Mouse (Mus musculus) embryonic fibroblast, embryonic 13.5 days (primary cell): ENCODE results near the gene Efna4.

ENCODE experiments used
- CTCF ChIP-seq: IDR thresholded peaks from 2 replicates; pipeline ENCODE4 v1.5.1; 2011; ENCODE audit warnings: mild to moderate bottlenecking, control low read depth, low read length, moderate library complexity, borderline replicate concordance; ENCODE audit not compliant: insufficient read depth
- POLR2A ChIP-seq: IDR thresholded peaks from 2 replicates; pipeline ENCODE4 v1.6.1; 2011; ENCODE audit warnings: low read depth, mild to moderate bottlenecking, control low read depth, low read length, moderate library complexity

DNA sequence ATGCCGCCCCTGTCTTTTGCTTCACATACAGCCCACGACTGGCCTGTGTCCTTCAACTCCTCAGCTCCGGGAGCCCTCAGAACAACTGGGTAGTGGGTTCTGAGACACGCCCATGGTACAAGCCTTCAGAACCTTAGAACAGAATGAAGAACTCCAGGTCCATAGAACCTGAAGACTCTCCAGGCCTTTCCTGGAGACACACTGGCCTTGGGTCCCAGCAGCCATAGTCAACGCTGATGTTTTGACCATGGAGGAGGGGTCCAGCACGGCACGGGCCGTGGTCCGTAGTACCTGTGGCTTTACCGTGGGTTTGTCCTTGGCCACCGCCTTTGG, 27.3 kb upstream of the Efna4 start, which contains the start of gene Dcst1:
- TF ChIP-seq CTCF (no peak), POLR2A (no peak)
